Mouse (Mus musculus): ENCODE results near the gene Btbd9.
A peak's percentile ranks its signal among the peaks of the same experiment; 100 is the strongest.
"Not testable (repeated sequence)": the region's sequence is repeated elsewhere in the genome, so short reads cannot be mapped to it uniquely, and the experiment has no call there.

Btbd9 gene

DNA sequence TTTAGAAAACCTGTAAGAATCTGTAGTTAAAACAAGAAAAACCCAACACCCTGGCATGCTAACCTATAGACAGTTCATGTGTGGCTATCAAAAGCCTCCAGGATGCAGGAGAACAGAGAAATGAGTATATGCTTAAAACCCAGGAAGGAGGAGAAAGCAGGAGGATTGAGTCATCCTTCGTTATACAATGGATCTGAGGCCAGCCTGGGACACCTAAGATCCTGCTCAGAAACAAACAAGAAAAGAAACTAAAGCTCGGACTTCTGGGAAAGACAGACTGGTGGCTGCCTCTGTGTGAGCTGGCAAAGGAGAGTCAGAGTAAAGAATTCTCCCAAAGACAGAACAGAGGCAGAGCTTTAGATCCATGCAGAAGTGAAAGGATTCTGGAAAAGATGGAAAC lies 17.7 kb downstream of the Btbd9 start:
- no peak for DNase-seq (ENCODE audit: low spot score)

DNA sequence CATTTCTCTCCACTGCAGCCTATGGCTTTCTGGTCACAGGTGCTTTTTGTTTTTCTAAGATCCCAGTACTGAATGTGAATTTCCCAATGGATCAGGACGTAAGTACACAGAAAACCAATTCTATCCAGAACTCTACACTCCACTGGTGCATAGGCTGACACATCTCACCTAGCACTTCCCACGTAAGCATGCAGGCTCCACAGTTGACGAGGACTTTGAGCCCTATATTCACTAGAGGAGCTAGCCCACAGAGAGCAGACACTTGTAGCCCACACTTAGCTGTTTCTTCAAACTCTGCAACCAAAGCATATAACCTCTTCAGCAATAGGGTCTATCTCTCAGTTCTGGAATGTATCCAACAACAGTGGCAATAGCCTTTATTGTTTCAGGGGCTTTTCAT lies 19.8 kb downstream of the Btbd9 start:
- no peak for DNase-seq (ENCODE audit: low spot score)

DNA sequence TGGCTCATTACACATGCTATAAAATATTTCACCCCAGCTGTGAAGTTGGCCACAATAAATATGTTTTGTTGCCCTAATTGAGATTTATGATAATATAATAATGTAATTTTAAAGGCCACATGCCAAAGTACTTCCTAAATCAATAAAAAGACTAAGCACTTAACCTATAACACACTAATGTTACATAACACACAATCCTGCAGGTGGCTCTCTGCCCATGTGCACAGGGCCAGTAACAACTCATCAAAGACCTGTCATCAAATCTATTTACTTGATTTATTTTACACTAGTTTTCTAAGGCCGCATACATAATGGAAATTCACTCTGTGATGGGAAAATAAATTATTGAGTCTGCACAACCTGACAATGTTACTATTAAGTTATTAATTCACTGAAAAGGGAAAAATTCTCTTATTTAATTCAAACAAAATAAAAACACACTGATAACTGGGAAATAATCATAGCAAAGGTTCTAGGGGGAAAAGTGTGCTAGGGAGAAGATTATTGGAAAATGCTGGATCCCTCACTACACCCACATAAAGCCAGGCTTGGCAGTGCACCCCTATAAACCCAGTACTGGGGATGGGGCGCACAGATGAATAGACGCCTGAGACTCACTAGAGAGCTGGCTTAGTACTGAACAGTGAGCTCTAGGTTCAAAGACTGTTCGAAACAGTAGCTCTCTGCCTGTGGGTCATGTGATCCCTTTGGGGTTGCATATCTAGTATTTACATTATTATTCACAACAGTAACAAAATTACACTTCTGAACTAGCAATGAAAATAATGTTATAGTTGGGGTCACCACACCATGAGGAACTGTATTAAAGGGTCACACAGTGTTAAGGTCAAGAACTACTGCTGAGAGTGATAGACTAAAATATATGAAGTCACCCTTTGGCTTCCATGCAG lies 23.0 kb downstream of the Btbd9 start:
- DNase-seq (ENCODE audit: low spot score), result peak; percentile 42

DNA sequence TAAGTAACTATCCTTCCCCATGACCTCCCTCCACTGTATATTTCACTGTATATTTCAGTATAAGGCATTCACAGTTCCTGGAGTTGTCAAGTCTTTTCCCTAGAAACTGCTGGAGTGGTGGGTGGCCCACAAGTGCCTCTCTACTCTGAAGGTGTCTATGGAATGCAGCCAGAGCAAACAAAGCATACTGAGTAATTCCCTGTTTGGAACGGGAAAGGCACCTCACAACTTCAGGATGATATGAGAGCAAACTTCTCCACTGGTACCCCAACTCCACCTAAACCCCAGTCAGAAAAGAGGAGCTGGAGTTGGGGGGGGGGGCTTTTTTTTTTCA lies 25.5 kb downstream of the Btbd9 start:
- DNase-seq (ENCODE audit: low spot score), result no peak

DNA sequence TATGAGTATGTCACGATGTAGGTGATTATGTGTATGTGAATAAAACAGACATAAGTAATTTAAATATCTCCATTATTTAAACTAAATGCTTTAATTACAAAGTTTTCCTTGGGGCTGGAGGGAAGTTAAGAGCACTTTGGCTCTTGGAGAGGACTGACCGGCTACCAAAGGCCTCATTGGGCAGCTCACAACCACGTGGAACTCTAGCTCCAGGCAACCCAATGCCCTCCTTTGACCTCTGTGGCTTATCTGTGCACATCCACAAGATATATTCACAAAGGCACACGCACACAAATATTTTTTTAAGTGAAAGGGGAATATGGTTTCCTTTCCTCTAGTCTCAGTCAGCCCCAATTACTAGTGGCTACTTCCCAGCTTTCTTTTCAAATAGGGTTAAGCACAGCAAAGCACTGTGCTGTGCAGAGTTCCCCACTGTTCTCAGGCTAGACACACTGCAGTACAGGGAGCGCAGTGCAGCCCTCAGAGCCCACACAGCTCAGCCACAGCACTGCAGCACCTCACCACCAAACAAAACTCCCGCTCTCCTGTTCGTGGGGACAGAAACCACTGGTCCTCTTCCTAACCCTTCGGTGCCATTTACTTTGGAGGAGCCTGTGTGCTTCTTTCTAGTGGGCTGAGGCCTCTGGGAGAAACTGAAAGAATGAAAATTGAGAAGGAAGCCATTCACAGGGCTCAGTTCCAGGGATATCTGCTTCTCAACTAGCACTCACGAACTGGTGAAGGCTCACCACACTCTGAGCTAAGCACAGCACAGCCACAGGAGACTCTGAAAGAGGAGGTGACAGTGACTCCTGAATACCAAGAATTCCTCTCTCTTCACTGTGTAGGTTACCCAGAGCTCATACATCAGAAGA lies 26.2 kb downstream of the Btbd9 start:
- DNase-seq (ENCODE audit: low spot score), result no peak

DNA sequence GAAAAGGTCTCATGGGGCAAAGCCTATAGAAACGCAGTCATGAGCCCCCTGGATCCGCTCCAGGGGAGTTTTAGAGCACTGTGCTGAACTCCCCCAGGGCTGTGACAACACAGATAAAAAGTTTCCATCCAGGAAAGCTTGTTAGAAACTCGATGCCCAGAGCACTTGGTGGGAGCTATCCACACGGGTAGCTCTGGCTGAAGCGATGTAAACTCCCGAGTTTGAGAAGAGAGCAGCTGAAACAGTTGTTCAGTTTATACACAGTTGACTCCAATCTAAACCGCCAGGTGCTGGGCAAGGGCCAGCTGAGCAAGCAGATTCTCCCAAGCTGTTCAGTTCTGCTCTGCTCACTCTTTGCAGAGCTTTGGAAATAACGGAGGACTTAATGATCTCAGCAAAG lies 37.2 kb downstream of the Btbd9 start:
- no peak for DNase-seq (ENCODE audit: low spot score)

DNA sequence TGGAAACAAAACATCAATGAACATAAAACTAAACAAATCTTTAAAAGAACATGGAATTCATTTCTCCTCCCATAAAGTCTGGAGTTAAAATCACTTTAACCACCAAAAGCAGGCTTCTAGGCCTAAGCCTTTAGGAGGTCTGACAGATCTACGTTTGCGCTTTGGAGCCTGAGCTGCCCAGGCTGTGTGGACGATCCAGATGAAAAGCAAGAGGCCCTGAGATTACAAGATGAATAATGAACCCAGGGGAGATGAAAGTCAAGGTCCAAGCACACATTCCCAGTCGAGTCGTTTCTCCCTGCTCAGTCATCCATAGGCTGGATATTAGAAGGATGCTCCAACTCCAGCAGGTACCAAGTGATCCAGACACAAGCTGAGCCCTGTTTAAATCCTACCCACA lies 39.6 kb downstream of the Btbd9 start:
- DNase-seq (ENCODE audit: low spot score), result no peak

DNA sequence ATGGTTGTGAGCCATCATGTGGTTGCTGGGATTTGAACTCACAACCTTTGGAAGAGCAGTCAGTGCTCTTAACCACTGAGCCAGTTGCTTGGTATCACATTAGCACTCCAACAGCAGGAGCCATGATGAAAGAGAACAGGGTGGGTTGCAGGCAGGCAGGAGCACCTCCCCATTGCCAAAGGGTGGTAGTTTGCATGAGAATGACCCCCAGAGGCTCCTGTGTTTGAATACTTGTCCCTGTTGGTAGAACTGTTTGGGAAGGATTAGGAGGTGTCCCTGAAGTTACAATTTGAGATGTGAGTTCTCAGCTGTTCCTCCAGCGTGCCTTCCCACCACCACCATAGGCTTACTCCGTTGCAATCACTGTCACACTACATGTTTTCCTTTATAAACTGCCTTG lies 43.2 kb downstream of the Btbd9 start:
- DNase-seq (ENCODE audit: low spot score), result no peak

DNA sequence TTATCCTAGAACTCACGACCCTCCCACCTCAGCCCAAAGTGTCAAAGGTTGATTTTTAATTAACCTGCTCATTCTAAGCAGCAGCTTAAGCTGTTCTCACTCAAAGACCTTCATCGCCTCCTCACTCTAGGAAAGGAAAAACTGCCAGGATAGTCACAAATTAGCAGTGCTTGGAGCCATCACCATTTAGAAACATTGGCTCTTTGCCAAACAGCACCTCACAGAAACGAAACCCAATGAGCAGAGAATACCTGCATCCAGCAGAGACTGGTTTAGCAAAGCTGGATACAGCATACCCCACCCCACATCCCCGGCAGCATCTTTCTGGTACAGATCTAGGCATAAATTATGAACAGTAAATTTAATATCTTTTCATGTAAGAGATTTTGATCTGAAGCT lies 45.7 kb downstream of the Btbd9 start:
- DNase-seq (ENCODE audit: low spot score), result no peak

DNA sequence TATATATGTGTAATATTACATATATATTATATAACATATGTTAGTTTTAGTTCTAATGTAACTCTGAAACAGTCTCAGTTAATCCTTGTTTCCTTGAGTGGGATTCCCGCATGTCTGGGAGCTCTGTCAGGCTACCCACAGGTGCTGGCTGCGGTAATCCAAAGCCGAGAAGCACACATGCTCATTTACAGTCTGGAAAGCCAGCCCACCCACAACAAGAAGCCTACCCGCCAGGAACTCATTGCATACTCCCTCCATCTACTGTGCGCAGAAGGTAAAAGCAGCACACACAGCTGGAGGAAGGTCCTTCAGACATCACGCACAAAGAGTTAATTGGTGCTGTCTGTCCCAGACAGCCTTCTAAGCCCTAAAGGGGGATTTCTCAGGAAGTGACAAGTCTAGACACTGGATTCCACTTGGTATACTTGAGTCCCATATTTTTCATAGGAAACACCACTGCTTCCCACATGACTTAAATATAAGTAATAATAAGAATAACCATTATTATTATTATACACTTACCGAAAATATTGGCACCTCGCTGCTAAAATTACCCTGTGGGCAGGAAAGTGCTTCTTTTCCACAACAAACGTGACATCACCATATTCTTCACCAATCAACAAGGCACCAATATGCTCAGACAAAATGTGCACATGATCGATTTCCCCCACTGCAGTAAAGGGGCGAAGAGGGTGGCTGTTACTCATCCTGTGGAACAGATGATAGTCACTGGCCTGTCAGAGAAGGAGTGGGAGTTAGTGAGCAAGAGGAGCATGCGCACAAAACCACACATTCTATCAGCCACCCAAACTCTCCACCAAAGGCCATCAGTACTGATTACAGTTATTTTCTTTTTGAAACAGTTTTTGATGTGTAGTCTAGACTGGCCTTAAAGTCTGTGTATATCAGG lies 46.4 kb downstream of the Btbd9 start:
- no peak for DNase-seq (ENCODE audit: low spot score)

DNA sequence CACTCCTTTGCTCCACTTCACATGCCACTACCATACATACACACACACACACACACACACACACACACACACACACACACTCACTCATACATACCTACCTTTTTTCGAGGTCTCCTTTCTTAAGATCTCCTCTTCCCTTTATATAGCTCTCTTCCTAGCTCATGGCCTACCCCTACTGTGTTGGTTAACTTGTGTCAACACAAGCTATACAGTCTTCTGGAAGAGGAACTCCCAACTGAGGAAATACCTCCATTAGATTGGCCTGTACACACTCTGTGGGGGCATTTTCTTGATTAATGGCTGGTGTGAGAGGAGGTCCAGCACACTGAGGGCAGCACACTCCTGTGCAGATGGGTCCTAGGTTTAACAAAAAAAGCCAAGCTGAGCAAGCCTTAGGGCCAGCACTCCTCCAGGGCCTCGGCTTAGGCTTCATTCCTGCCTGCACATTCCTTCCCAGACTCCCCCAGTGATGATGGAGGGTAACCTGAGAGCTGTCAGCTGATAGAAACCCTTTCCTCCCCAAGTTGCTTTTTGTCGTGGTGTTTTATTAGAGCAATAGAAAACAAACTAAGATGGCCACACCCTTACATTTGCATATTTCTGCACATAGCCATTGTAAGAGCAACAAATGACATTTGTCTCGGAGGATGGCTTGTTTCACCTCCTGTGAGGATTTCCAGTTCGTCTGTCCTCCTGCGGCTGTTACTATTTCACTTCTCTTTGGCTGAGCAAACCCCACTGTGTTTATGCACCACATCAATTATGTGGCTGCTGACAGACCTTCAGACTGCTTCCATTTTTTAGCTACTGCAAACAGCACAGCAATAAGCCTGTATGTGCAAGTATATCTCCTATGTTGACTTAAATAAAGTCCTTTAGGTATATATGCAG lies 50.6 kb downstream of the Btbd9 start:
- no peak for DNase-seq (ENCODE audit: low spot score)

DNA sequence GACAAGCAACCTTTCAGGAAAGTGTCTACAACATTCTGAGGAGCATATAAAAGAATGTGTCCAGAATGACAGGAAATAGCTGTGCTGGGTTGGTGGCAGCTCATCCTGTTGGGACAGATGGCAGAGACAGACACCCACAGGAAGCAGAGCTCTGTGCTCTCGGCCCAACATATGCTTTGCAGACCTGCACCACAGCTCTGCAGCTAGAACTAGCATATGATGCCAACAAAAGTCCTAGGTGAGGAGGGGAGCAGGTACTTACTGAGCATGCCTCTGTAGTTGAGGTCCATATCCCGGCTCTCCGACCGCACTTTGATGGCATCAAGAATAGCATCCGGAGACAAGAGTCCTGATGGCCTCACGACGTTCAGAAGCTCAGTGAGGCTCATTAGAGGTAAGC lies 51.8 kb downstream of the Btbd9 start:
- no peak for DNase-seq (ENCODE audit: low spot score)

DNA sequence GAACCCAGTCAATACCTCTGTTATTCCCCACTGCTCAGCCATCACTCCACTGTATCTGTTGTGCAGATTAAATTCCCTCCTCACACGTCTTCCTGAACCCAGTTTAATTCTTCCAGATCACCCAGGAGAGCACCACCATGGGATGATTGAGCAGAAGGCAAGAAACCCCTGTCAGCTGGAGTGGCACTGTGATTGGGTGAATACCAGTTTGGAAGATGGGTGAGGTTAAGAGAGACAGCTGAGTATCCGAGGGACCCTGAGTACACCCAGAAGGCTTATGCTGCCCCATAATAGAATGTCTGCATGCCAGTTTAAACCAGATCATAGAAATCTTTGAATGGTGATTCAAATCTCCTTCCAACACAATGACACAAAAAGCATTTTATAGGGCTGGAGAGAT lies 52.5 kb downstream of the Btbd9 start:
- no peak for DNase-seq (ENCODE audit: low spot score)

DNA sequence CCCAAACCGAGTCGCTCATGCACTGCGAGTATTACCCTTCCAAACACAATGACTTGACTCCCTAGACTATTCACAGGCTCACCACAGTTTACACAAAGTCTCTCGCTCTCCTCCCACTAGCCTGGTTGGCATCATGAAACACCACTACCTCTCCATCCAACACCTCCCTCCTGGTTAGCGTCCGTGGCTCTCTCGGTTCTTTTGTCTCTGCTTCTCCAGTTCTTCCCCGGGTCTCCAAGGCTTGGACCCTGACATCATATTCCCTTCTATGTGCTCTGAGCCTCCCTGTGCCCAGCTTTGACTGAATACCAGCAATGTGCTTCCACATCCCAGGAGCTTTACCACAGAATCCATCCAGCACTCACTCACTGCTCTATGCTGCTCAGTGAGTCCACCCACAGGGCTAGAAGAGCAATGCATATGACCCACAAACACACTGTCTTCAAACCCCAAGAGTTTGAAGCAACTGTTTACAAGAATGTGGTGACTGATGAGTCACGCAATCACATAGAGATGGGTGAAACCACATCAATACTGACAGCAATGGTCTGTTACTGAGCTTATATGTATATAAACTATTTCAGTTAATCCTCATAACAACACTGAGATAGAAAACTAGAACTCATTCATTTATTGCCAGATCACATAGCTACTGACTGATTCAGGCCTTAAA lies 53.7 kb downstream of the Btbd9 start:
- DNase-seq (ENCODE audit: low spot score), result no peak

DNA sequence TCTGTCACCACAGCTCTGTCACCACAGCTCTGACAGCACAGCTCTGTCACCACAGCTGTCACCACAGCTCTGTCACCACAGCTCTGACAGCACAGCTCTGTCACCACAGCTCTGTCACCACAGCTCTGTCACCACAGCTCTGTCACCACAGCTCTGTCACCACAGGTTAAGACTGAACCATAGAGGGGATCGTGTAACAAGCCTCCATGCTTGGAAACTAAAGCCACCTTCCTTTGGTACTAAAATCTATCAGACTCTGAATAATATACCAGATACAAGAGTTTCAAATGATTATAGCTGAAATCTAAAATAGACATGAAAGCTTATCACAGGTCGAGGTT lies 57.1 kb downstream of the Btbd9 start:
- not testable (repeated sequence) for DNase-seq (ENCODE audit: low spot score)

DNA sequence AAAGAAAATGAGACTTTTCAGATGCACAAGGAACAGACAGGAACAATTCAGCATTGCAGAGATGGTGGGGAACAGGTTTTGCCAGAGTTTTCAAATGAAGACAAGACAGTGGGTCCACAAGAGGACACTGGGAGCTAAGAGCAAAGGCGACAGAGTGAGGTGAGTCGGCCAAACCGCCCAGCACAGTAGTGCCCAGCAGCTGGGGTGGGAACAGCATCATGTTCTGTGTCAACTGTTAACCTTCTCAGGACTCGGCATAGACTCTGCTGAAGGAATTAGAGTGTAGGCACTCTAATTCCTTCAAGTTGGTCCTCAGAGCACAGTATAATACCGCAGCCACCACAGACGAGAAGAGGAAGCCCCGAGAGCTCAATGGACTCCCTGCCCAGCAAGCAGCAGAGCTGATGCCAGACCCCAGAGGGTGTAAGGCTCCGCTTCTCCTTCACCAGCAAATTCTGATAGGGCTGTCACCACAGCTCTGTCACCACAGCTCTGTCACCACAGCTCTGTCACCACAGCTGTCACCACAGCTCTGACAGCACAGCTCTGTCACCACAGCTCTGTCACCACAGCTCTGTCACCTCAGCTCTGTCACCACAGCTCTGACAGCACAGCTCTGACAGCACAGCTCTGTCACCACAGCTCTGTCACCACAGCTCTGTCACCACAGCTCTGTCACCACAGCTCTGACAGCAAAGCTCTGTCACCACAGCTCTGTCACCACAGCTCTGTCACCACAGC lies 57.7 kb downstream of the Btbd9 start:
- no peak for DNase-seq (ENCODE audit: low spot score)

DNA sequence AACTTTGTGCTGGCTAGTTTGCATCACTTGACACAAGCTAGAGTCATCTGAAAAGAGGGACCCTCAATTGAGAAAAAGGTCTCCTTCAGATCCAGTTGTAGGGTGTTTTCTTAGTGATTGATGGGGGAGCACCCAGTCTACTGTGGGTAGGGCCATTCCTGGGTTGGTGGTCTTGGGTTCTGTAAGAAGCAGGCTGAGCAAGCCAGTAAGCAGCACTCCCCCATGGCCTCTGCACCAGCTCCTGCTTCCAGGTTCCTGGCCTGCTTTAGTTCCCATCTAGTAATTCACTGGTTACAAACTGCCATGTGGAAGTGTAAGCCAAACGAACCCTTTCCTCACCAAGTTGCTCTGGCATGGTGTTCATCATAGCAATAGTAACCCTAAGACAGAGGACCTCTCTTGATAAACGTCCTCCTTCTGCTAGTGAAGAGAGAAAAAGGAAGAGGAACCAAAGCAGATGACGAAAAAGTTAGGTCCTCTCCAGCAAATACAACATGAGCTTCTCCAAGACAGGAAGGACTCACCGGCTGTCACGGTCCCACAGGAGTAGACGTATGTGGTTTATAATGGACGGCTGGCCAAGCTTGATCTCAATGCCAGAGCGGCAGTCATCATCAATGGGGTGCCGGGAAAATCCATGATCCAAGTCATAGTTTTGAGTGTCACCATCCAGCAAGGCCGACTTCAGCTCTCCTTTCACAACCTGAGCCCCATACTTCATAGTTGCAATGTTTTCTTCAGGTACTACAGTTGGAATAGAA lies 59.5 kb downstream of the Btbd9 start:
- no peak for DNase-seq (ENCODE audit: low spot score)

DNA sequence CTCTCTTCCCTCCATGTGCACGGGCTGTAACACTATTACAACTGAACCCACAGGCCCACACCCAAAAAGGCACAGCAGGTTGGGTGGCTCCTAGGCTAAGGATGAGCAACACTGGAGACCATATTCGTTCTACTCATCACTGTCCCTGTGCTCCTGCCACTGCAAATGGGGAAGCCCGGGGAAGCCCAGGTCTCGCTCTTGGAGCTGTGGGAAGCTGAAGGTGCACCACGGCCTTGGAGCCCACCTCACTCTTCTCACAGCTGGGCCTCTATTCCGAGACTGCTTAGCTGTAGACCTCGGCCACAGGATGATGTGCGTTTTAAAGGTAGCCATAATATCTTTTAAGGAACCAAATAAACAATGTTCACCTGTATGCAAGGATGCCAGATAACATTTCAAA lies 60.9 kb downstream of the Btbd9 start:
- no peak for DNase-seq (ENCODE audit: low spot score)

DNA sequence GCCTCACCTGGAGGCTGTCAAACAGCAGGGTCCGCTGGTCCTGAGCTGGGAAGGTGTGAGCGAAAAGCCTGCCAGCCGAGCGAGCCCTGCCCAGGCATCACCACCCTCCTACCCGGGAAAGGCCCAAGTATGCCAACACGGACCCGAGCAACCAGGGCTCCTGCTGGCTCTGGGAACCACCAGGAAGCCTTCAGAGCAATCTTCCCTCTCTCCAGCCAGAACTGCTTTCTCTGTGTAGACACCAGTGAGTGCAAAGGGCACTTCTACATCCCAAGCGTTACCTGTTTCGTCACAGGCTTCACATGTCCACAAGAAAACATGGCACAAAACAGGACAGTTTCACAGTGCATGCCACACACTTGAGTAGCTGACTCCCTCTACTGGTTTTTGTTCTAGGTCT lies 63.3 kb downstream of the Btbd9 start:
- no peak for DNase-seq (ENCODE audit: low spot score)
